Mouse (Mus musculus) liver, embryonic 12.5 days (tissue): Measurements from ENCODE around the gene Slc5a5. TPM values are rescaled to one million over a fixed set of nuclear protein-coding genes. Genes with fewer than 3 reads are reported as not detected.

Experiments
- ATAC-seq: fragments of 200-750 bp; cut with Nextera tagmentation; 2 replicates; pipeline ENCODE4 v1.8.0; 2017; ENCODE audit warnings: moderate number of reproducible peaks, mild to moderate bottlenecking, moderate library complexity
- H3K27ac ChIP-seq: fragments of 300-500 bp; sonication (generic); 2 replicates; pipeline ENCODE4 v1.5.1; 2016; ENCODE audit warnings: mild to moderate bottlenecking
- H3K27me3 ChIP-seq: fragments of 300-500 bp; sonication (generic); replicated peaks from 2 replicates; pipeline ENCODE4 v1.6.1; 2016; ENCODE audit warnings: mild to moderate bottlenecking, moderate library complexity
- H3K36me3 ChIP-seq: fragments of 300-500 bp; sonication (generic); 2 replicates; pipeline ENCODE4 v1.6.1; 2016; ENCODE audit warnings: mild to moderate bottlenecking, moderate library complexity
- H3K4me1 ChIP-seq: fragments of 300-500 bp; sonication (generic); 2 replicates; pipeline ENCODE4 v1.6.1; 2016
- H3K4me2 ChIP-seq: fragments of 300-500 bp; sonication (generic); 2 replicates; pipeline ENCODE4 v1.6.1; 2016; ENCODE audit warnings: mild to moderate bottlenecking, moderate library complexity
- H3K4me3 ChIP-seq: fragments of 300-500 bp; sonication (generic); 2 replicates; pipeline ENCODE4 v1.5.1; 2016; ENCODE audit warnings: mild to moderate bottlenecking, moderate library complexity
- H3K9ac ChIP-seq: fragments of 300-500 bp; sonication (generic); 2 replicates; pipeline ENCODE4 v1.6.1; 2016; ENCODE audit warnings: mild to moderate bottlenecking, moderate library complexity
- H3K9me3 ChIP-seq: fragments of 300-500 bp; sonication (generic); replicated peaks from 2 replicates; pipeline ENCODE4 v1.6.1; 2016; ENCODE audit warnings: mild to moderate bottlenecking, moderate library complexity
- whole genome bisulfite sequencing: fragments of 180-500 bp; shearing (Covaris S2); methylation state at CpG from one replicate; pipeline ENCODE4 v1.1.7; 2016; ENCODE audit not compliant: insufficient replicate concordance; 5-methylcytosine and 5-hydroxymethylcytosine counted together
- polyA plus RNA-seq: library from polyadenylated mRNA; unstranded; fragments of >200 nt; fragmentation: Nextera tagmentation; extraction: Ambion mirVana; gene quantifications from 2 replicates; pipeline ENCODE4 v1.2.1, GENCODE M21; 2016

Gene Slc5a5
- polyA plus RNA-seq, 1 experiment from 2014 or later, result 0.11 TPM

DNA sequence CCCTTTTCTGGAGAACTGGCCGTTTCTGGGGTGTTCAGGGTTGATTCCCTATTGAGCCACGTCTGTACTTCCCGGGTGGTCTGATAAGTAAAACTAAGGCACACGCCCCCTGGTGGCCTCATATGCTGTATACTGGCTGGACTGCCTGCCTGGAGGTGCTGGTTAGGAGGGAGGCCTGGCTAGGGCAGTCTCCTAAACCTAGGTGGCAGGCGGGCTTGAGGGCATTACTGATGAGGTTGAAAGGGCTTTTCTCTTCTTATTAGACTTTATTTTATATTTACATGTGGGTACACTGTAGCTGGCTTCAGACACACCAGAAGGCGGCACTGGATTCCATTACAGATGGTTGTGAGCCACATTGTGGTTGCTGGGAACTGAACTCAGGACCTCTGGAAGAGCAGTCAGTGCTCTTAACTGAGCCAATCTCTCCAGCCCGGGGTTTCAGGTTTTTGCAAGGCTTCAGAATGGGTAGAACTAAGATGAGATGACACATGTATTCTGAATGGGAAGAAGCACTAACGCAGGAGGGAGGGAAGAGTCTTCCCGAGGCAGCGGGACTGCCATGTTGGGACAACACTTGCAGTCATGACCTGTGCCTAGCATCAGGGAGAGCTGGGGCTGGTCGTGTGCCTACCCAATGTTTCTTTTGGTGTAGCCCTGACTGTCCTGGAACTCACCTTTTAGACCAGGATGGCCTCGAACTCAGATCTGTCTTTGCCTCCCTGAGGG is 1.3 kb upstream of the Slc5a5 start:
- peak; percentile 42; the same call in 1 of the 2 replicates for ATAC-seq
- H3K27me3 ChIP-seq, result peaks cover 55% of the 10 kb centered on the region
- no peak overlapping the region for H3K4me3 ChIP-seq
- H3K4me1 ChIP-seq, result peaks cover 48% of the 10 kb centered on the region
- no peak overlapping the region for H3K9ac ChIP-seq
- H3K27ac ChIP-seq, result peak overlapping the region; percentile 74; the same call in 1 of the 2 replicates
- 22% methylated on average over 12 of the region's 12 CpGs for WGBS
- peaks cover 35% of the 10 kb centered on the region for H3K36me3 ChIP-seq
- H3K4me2 ChIP-seq, result no peak overlapping the region
- no peaks in the 10 kb centered on the region for H3K9me3 ChIP-seq

DNA sequence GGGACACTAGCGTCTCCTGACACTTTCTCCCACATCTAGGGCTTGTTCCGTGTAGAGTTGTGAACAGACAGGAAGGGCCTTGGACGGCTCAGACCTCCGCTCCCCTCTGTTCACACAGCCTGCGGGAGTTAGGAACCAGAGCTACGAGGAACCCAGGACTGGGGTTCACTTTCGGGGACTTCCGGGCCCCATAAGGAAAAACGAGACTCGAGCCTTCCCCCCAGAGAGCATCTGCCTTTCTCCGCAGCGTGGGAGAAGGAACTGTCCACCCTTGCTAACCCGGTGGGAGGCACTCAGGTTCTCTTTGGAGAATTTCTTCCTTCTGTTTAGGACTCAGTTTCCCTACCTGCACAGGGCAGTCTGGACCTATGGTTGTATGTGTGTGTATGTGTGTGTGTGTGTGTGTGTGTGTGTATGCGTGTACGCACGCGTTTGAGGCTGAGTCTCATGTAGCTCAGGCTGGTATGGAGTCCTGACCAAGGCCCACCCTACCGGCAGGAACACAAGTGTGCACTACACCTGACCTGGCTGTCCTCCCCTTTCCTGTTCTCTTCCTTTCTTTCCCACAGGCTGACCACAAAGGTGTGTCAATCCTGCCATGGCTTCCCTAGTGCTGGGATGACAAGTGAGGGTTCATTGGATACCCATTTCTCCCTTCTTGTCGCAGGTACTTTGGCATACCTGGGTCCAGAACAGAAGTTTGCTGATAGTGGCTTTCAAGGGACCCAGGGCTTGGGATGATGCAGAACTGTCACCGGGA is 519 bp upstream of the Slc5a5 start:
- H3K9me3 ChIP-seq, result no peaks in the 10 kb centered on the region
- H3K4me3 ChIP-seq, result peak overlapping the region; percentile 23
- WGBS, result 22% methylated on average over 20 of the region's 20 CpGs
- no peak for ATAC-seq
- peak overlapping the region; percentile 43 for H3K4me2 ChIP-seq
- H3K27ac ChIP-seq, result no peak overlapping the region
- H3K9ac ChIP-seq, result 0 out of 2 replicates have a peak overlapping the region, but pooled peaks have one; percentile 20
- H3K4me1 ChIP-seq, result peaks cover 42% of the 10 kb centered on the region
- H3K36me3 ChIP-seq, result peaks cover 35% of the 10 kb centered on the region
- peaks cover 63% of the 10 kb centered on the region for H3K27me3 ChIP-seq

DNA sequence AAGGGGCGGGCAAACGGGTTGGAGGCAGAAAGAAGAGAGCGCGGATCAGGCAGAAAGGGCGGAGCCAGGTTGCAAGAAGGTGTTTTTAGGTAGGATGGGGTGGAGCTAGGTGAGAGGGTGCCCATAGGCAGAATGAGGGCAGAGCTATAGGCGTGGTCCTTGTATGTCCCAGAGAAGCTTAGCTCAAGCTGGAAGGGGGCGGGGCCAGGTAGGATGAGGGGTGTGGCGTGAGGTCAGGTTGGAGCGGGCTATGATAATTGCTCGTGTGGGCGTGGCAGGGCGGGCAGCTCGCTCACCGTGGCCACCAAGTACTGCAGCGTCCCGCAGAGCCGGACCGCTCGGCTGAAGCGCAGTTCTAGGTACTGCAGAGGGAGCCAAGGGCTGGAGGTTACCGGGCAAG is 1.2 kb downstream of the Slc5a5 start:
- peak overlapping the region; percentile 23; the same call in 1 of the 2 replicates for H3K4me3 ChIP-seq
- ATAC-seq, result no peak
- no peak overlapping the region for H3K27ac ChIP-seq
- H3K27me3 ChIP-seq, result peaks cover 79% of the 10 kb centered on the region
- no peaks in the 10 kb centered on the region for H3K9me3 ChIP-seq
- peaks cover 34% of the 10 kb centered on the region for H3K36me3 ChIP-seq
- H3K4me1 ChIP-seq, result peaks cover 48% of the 10 kb centered on the region
- WGBS, result 12% methylated on average over 21 of the region's 21 CpGs
- peak overlapping the region; percentile 43; the same call in 1 of the 2 replicates for H3K4me2 ChIP-seq
- H3K9ac ChIP-seq, result no peak overlapping the region

DNA sequence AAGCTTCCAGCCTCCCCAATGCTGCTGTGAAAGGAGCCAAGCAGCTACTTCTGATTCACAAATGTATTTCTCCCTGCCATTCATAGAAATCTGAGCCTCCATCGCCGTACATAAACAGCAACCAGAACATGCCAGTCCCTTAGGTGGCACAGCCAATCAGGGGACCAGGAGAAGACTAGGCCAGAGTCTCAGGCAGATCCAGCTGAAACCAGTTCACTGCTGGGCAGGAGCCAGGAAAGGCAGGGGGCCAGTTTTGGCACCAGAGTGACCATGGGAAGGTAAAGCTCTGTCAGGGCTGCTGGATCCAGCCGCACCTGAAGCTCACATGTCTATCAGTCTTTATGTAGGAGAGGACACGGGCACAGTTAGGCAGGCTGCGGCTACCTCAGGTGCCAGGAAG is 1.9 kb downstream of the Slc5a5 start:
- H3K4me3 ChIP-seq, result no peak overlapping the region
- ATAC-seq, result no peak
- 86% methylated on average over 5 of the region's 5 CpGs for WGBS
- no peak overlapping the region for H3K9ac ChIP-seq
- H3K27me3 ChIP-seq, result peaks cover 86% of the 10 kb centered on the region
- no peak overlapping the region for H3K4me2 ChIP-seq
- no peaks in the 10 kb centered on the region for H3K9me3 ChIP-seq
- peaks cover 27% of the 10 kb centered on the region for H3K36me3 ChIP-seq
- H3K4me1 ChIP-seq, result peaks cover 41% of the 10 kb centered on the region
- H3K27ac ChIP-seq, result no peak overlapping the region

DNA sequence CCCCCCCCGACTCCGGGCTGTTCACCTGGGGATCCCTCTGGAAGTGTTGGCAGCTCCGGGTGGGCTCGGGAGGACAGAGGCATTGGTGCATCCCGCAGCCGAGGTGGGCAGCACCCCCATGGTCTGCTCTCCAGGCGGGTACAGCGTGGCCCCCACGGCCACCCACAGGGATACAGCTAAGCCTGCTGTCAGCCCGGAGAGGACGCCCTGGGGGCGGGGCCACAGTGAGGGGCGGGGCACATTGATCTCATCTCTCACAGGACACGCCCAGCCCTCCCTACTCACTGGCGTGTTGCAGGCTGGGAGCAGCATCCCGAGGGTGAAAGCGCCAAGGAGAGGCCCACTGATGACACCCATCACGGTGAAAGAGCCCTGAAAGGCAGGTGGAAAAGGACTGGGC is 4.9 kb downstream of the Slc5a5 start:
- Histone ChIP-seq H3K4me2 (peak overlapping the region; percentile 41), H3K27ac (no peak overlapping the region), H3K4me1 (peaks cover 36% of the 10 kb centered on the region), H3K4me3 (no peak overlapping the region), H3K9ac (no peak overlapping the region), H3K27me3 (peaks cover 75% of the 10 kb centered on the region), H3K9me3 (no peaks in the 10 kb centered on the region), H3K36me3 (no peaks in the 10 kb centered on the region)
- WGBS, result 6% methylated on average over 18 of the region's 18 CpGs
- peak; percentile 64 for ATAC-seq

DNA sequence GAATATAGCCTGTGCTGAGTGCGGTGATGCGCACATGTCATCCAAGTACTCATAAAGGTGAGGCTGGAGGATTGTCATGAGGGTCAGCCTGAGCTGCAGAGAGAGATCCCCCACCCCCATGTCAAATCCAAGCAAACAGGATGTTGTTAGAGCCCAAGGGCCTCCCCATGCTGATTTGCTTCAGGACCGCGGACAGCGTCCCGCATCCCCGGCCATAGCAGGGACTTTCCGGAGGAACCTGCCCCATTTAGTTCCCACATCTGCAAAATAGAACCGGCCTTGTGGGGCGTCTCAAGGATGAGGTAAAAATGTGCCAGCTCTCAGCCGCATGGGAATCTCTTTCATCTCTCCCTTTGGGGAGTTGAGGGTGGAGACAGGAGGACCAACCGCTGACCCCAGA is 6.9 kb downstream of the Slc5a5 start:
- ATAC-seq, result no peak
- WGBS, result 14% methylated on average over 12 of the region's 12 CpGs
- Histone ChIP-seq H3K9ac (no peak overlapping the region), H3K9me3 (no peaks in the 10 kb centered on the region), H3K27me3 (peaks cover 58% of the 10 kb centered on the region), H3K4me2 (no peak overlapping the region), H3K4me3 (no peak overlapping the region), H3K36me3 (no peaks in the 10 kb centered on the region), H3K4me1 (peaks cover 20% of the 10 kb centered on the region), H3K27ac (no peak overlapping the region)

DNA sequence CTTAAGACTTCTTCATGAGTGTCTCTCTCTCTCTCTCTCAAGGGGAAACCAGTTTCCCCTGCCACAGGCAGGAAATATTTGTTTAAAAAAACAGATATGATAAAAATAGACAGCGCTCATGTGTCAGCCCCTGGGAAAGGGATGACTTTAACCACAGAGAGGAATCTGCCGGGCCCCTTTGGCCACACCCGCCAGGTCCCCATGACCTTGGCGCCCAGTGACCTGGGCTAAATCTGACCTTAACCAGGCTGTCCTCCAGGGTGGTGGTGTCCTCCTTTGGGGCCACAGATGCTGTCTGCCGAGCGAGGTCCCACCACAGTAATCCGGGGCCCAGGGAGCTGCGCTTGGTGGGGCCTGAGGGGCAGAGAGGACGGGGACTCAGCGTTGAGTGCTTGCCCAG is 7.9 kb downstream of the Slc5a5 start:
- no peak for ATAC-seq
- H3K4me2 ChIP-seq, result no peak overlapping the region
- no peaks in the 10 kb centered on the region for H3K9me3 ChIP-seq
- no peak overlapping the region for H3K4me3 ChIP-seq
- H3K36me3 ChIP-seq, result no peaks in the 10 kb centered on the region
- H3K27me3 ChIP-seq, result peaks cover 59% of the 10 kb centered on the region
- no peak overlapping the region for H3K9ac ChIP-seq
- 68% methylated on average over 10 of the region's 10 CpGs for WGBS
- peaks cover 20% of the 10 kb centered on the region for H3K4me1 ChIP-seq
- no peak overlapping the region for H3K27ac ChIP-seq

DNA sequence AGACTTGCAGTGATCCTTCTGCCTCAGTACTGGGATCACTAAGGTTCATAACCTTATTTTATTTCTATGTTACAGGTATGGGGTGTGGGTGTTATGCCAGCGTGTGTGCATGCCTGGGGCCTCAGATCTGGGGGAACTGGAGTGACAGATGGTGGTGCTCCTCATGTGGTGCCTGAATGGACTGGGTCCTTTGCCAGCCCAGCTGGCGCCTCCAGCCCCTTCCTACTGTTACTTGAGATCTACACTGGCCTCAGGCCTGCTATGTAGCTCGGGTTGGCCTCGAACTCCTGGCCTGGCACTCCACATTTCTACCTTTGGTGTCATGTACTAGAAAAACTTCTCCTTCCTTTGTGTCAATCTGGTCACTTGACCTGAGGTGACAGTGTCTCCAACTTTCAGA is 8.4 kb downstream of the Slc5a5 start:
- Histone ChIP-seq H3K27ac (no peak overlapping the region), H3K27me3 (peaks cover 59% of the 10 kb centered on the region), H3K36me3 (no peaks in the 10 kb centered on the region), H3K9me3 (no peaks in the 10 kb centered on the region), H3K4me3 (no peak overlapping the region), H3K4me2 (no peak overlapping the region), H3K4me1 (peaks cover 20% of the 10 kb centered on the region), H3K9ac (no peak overlapping the region)
- WGBS, result 66% methylated on average over 4 of the region's 4 CpGs
- no peak for ATAC-seq

DNA sequence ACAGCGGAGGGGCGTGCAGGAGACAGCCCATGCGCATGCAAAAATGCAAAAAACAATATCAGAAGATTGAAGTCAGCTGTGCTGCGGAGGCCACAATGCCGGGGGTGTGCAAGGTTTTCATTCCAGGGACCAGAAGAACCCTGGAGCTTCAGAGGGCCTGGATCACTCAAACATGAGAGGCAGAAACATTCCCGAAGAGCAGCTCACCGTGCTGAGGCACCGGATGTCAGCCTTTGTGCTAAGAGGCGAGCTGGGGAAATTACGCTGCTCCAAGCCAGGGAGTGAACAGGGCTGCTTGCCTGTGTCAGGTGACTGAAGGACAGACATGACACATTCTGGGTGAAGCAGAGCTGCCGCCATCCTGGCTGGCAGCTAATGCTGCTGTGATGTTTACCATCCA is 12.0 kb downstream of the Slc5a5 start:
- H3K4me2 ChIP-seq, result no peak overlapping the region
- no peak overlapping the region for H3K27ac ChIP-seq
- peaks cover 32% of the 10 kb centered on the region for H3K27me3 ChIP-seq
- no peaks in the 10 kb centered on the region for H3K36me3 ChIP-seq
- peaks cover 21% of the 10 kb centered on the region for H3K4me1 ChIP-seq
- no peak overlapping the region for H3K9ac ChIP-seq
- 24% methylated on average over 11 of the region's 11 CpGs for WGBS
- H3K9me3 ChIP-seq, result no peaks in the 10 kb centered on the region
- H3K4me3 ChIP-seq, result no peak overlapping the region
- no peak for ATAC-seq

DNA sequence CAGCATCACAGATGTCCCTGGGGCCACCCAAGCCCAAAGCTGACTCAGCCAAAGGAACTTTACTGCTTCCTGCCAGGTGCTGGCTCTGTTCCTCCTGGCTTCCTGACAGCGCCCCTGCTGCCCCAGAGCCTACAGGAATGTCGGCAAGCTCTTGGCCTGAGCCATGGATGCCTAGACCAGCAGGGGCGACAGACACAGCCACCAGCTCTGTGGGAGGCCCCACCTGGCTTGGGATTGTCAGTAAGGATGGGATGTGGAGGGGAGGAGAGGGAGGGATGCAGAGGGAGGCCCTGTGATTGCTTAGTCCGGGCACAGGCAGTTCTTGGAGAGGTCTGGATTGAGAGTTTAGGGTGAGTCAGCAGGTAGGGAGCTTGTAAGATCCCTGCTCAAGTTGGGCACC is 12.4 kb downstream of the Slc5a5 start:
- Histone ChIP-seq H3K4me1 (peaks cover 18% of the 10 kb centered on the region), H3K4me2 (no peak overlapping the region), H3K9ac (no peak overlapping the region), H3K9me3 (no peaks in the 10 kb centered on the region), H3K27ac (no peak overlapping the region), H3K36me3 (no peaks in the 10 kb centered on the region), H3K4me3 (no peak overlapping the region), H3K27me3 (peaks cover 28% of the 10 kb centered on the region)
- 11% methylated on average over 4 of the region's 4 CpGs for WGBS
- ATAC-seq, result no peak

DNA sequence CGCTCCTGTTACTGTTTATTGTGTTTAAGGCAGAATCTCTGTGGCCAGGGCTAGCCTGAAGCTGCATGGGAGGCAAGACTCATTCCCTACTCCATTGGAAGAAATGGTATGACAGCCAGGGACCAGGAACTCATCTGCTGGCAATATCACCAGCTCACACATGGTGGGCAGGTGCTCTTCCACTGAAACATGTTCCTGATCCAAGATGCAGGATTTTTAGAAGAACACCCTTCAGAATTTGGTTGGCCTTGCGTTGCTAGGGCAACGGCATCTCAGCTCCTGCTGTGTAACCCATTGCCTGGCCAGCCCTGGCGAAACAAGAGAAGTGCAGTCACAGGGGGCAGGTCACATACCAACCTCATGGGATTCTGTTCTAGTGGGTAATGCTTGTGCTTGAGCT is 13.1 kb downstream of the Slc5a5 start:
- Histone ChIP-seq H3K36me3 (no peaks in the 10 kb centered on the region), H3K27ac (no peak overlapping the region), H3K4me3 (no peak overlapping the region), H3K27me3 (peaks cover 26% of the 10 kb centered on the region), H3K9me3 (no peaks in the 10 kb centered on the region), H3K4me2 (no peak overlapping the region), H3K9ac (no peak overlapping the region), H3K4me1 (peaks cover 12% of the 10 kb centered on the region)
- 67% methylated on average over 4 of the region's 4 CpGs for WGBS
- ATAC-seq, result no peak

DNA sequence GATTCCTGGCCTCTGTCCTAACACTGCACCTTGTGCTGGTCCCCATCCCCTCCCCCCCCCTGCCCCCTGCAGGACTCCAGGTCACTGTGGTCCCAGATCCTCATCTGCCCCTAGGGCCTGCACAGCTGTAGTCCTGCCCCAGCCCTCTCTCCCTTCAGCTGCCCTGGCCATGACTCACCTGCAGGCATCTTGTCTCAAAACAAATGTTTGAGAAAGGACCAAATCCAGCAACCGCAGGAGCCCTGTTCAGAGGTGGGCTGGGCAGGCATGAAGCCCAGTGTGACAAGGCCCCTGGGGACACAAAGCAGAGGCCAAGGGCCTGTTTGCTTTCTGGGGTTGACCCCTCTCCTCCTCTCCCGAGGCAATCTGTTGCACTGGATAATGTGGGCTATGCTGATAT is 14.4 kb downstream of the Slc5a5 start:
- peaks cover 26% of the 10 kb centered on the region for H3K27me3 ChIP-seq
- H3K4me2 ChIP-seq, result no peak overlapping the region
- H3K4me3 ChIP-seq, result no peak overlapping the region
- H3K9ac ChIP-seq, result no peak overlapping the region
- H3K27ac ChIP-seq, result no peak overlapping the region
- ATAC-seq, result no peak
- H3K4me1 ChIP-seq, result peaks cover 18% of the 10 kb centered on the region
- H3K36me3 ChIP-seq, result no peaks in the 10 kb centered on the region
- WGBS, result 44% methylated on average over 2 of the region's 2 CpGs
- H3K9me3 ChIP-seq, result no peaks in the 10 kb centered on the region
